Mouse (Mus musculus) heart, adult 8-10 months (tissue): ENCODE measurements at regions not wholly inside any gene's neighbourhood (a gene's known extent, or its start where the extent isn't known, plus 50 kb on each side); places are given as distances from the start of the nearest gene placed in this dataset.
A peak's percentile ranks its signal among the peaks of the same experiment; 100 is the strongest.
"Not testable (repeated sequence)": the region's sequence is repeated elsewhere in the genome, so short reads cannot be mapped to it uniquely, and the experiment has no call there.

ENCODE experiments used
- DNase-seq: peaks from one replicate; pipeline ENCODE4 v3.0.0; 2022; ENCODE audit warnings: low spot score

DNA sequence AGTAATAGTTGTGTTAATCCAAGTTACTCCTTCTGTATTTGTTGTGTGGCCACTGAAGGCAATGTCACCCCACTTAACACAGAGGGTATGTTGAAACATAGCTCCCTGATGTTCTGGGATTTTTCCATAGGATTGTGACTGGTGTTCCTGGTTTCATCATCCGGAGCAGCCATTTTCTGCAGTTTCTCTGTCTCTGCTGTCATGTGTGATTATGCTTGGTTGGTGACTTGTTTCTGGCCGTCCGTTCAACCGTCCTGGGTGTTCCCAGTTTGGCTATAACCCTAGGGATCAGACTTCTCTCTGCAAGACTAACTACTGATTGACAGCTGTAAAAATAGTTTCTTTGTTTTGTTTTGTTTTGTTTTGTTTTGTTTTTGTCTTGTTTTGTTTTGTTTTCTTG lies 98.1 kb upstream of the Rpl34 start:
- DNase-seq, result no peak

DNA sequence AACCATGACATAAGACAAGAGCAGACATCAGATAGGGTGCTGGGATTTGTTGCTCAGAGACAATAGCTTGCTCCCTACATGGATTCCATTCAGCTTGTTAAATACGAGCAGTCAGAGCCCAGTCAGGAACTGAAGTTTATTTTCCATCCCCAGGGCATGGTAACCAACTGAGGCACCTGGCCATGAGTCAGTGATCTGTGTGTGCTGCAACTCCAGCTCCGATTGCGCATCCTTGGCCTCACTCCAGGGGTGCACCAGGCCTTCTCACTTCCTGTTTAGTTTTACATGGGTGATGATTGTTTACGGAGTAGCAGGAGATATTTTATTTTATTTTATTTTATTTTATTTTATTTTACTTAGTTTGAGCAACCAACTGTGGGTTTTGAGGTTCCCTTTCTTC lies 97.7 kb upstream of the Rpl34 start:
- no peak for DNase-seq

DNA sequence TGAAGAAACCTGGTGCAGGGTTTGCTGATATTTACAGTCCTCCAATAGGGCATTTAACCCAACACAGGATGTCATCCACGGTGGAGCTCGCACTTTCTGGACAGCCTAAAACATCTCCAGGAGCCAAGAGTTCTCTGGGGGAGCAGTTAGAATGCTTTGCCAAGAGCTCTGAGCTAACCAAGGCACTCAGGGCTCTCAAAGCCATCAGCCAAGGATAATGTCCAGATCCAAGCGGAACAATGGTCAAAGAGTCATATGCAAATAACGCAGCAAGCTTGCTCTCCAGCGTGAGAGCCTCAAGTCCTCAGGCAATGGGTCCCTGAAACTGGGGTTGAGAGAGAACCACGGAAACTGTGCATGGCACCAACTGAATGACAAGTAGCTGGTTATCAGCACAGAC lies 96.8 kb upstream of the Rpl34 start:
- DNase-seq, result no peak

DNA sequence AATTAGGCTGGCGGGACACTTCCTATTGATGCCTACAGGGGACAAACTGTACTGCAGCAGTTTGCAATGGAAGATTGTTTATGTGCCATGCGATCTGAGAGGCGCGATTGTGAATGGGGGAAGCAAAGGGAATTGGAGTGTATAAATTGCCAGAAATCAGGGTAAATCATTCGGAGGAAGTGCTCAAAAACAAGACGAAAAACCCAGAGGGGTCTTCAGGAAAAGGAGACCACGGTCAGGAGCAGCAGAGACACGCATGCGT lies 89.6 kb upstream of the Rpl34 start:
- DNase-seq, result no peak

DNA sequence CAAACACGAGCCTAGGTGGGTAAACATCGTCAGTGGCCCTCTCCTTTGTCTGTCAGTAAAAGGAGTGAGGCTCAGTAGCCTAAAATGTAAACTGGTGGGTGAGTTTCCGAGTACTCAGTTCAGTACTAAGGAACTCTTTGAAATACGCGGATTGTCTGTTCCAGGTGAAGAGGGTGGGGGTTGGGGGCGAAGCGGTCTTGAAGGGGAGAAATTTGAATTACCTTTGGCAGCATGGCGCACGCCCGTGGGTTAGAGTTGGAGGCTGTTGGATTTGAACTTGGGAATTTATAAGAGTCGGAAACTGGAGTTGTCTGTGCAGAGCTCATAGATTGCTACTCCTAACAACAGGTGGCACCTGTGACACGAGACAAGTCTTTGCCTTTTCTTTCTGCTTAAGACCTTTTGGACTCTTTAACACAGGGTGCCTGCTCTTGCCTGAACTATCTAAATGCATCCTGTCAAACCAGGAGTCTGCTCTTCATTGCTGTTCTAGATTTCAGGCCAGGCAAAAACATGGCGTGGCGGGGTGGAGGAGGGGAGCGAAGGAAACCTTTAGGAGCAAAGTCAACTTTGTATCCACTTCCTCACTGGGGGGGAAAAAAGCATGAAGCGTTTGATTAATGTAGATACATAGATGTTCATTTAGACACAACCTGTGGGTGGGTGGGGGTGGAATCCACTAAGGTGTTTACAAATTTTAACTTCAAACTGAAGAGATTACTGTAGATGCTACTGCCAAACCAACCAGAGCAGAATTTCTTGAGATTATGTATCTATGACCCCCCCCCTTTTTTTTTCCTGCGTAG lies 89.0 kb upstream of the Rpl34 start:
- no peak for DNase-seq

DNA sequence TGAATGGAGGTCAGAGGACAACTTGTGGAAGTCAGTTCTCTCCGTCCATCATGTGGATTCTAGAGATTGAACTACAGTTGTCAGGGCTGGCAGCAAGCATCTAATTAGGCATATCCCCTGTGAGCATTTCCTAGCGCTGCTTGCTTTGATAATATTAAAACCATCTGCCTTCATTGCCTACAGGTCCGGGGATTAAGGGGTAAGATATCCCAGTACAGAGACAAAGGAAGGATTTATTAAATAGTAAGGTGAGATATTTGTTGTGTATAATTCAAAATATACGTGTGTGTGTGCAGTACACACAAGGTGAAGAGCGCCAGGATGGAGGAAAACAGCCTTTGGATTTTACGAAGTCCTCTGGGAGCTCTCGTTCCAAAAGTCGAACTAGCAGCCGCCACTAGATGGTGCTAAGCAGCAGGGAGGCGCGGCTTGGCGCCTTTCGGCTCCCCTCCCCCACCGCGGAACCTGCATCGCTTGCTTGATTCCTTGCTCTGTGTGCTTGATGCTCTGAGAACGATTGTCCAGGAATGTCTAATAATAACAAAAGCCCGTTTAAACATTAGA lies 88.4 kb upstream of the Rpl34 start:
- DNase-seq, result peak; percentile 71

DNA sequence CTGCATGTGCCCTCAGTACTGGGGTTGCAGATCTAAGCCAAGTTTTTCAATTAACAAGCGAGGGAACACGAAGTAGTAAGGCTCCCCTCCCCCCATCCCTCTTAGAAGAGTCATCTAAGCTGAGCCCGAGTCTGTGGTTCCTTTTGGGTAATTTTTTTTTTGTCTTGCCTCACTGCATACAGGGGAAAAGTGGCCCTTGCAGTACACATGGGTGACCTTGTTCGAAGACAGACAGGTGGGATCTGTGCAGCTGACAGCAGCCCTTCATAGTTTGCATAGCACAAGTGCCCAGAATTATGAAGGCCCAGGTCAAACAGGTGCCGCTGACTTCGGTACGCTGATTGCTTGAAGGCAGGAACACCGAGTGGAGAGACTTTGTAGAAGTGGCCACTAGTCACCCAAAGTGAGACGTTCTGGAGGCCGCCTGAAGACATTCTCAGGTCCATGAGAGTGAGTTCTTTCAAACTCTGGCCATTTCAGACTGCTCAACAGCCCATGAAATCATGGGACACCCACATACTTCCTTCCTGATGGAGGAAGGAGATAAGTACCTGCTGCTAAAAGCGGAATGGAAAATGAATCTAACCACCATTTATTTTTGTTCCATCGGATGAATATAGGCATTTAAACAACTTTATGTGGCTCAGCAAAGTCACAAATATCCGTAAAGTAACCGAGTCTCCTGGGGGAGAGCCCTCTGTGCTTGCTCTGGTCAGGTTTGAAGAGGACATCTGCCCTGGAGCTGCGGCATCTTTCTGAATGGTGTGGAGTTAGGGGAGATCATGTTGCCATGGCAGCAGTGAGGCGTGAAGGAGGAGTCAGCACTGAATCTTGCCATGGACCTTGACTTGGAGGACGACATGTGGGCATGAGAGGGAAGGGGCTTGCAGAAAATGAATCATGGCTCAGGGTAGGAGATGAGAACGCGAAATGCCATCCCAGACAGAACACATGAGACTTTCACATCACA lies 79.8 kb upstream of the Rpl34 start:
- no peak for DNase-seq

DNA sequence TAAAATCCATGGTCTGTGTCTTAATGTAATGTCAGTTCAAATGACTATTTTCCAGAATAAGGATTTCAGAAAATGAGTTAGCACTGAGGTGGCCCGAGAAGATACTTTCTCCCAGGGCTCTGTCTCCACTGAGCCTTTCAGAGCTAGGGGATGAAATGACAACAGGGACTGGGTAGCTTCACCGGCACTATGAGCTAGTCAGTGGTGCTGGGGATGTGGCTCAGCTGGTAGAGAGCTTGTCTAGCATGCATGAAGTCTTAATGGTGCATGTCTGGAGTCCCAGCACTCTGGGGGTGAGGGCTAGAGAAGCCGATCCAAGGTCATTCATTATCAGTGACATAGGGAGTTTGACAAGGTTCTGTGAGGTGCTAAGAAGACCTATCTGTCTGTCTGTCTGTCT lies 75.1 kb upstream of the Rpl34 start:
- DNase-seq, result no peak

DNA sequence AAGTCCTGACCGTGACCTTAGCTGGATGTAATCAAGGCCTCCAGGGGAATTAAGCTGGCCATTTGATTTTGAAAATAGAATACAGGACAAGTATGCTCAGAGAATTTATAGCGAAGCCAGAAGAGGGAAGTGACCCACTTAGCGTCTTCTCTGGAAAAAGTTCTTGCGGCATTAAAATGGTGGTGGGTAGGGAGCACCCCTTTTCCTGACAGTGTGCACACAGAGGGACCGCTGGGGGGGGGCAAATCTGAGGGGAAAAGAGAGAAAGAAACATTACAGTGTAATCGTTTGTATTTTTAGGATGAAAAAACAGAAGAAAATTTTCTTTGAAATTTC lies 74.1 kb upstream of the Rpl34 start:
- DNase-seq, result no peak

DNA sequence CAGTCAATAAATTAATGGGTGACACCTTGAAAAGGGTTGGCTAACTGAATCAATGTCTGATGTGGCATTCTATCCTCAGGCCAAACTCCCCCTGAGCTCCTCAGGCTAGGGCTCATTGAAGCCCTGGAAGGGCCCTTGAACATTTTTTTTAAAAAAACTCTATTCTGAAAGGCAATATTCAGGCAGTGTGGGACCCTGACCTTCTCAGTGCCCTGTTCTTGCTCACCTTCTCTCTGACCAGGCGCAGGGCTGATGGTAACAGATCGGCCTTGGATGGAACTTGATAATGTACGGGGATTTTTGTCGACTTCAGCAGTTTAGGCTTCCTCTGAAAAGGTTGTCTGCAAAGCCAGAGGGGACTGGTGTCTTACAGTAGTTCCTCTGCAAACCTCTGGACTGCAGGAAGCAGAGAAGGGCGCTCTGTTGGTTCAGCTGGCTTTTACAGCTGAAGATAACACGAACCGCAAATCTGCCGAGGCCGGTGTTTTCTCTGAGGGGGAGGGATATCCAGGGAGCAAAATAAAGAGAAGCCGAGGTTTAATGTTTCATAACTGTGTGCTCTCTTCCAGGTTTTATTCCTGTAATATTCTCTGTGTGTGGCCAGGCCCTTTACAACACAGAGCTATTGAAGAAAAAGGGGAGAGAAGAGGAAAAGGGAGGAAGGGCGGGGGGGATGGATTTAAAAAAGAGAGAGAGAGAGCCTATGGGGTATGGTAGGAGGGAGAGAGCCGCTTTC lies 73.6 kb upstream of the Rpl34 start:
- DNase-seq, result no peak

DNA sequence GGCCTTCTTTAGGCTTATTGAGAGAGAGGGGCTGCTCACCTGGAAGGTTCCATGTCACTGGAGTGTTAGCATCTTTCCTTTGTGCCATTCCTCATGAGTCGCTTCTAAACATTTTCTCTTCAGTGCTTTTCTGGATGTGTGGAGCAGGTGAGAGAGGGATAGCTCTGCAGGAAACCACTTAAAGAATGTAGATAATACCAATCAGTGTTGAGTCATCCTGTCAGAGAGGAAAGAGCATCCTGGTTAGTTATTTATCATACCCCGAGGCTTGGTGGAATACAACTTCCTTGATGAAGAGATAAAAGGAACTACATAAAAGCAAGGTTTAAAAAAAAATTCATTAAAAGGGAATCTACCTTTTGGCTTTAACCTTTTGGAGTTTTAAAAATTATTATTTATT lies 69.8 kb upstream of the Rpl34 start:
- DNase-seq, result no peak

DNA sequence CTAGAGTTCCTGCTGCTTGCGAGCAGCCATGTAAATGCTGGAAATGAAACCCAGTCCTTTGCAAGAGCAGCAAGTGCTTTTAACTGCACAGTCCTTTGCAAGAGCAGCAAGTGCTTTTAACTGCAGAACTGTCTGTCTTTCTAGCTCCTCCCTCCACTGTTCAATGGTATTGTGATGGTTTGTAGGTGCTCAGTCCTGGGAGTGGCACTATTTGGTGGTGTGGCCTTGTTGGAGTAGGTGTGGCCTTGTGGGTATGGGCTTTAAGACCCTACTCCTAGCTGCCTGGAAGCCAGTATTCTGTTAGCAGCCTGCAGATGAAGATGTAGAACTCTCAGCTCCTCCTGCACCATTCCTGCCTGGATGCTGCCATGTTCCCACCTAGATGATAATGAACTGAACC lies 67.8 kb upstream of the Rpl34 start:
- not testable (repeated sequence) for DNase-seq

DNA sequence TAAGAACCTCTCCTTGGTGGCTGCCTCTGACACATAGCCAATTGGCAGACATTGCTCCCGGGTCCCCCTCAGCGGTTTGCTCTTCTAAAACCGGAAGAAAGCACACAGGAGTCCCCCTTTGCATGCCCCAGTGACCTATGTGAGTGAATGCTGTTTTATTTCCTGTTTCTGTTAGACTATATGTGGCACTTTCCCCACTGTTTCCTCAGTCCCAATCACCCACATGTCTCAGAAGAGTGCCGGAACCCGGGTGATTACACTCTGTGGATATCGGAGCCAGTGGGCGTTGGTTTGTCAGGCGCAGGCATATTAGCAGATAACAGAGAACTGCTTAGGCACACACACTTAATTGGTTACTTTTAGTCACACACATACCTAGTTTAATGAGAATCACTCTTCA lies 66.3 kb upstream of the Rpl34 start:
- DNase-seq, result no peak

DNA sequence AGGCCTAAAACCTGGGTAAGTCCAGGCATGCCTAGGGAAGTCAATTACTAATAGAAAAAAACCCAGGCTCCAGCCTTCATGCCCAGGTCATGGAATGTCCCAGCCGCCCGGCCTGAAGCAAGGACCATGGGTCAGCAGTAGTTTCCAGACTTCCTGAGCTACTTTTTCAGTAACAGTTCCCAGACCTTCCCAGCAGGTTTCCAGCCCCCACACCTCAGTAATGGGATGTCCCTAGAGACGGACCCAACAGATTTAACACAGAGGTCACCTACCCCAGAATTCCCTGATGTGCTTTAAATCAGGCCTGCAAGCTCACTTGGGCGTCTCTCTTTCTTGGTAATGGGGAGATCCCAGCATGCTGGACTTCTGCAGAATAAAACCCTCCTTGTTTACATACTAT lies 65.2 kb upstream of the Rpl34 start:
- no peak for DNase-seq

DNA sequence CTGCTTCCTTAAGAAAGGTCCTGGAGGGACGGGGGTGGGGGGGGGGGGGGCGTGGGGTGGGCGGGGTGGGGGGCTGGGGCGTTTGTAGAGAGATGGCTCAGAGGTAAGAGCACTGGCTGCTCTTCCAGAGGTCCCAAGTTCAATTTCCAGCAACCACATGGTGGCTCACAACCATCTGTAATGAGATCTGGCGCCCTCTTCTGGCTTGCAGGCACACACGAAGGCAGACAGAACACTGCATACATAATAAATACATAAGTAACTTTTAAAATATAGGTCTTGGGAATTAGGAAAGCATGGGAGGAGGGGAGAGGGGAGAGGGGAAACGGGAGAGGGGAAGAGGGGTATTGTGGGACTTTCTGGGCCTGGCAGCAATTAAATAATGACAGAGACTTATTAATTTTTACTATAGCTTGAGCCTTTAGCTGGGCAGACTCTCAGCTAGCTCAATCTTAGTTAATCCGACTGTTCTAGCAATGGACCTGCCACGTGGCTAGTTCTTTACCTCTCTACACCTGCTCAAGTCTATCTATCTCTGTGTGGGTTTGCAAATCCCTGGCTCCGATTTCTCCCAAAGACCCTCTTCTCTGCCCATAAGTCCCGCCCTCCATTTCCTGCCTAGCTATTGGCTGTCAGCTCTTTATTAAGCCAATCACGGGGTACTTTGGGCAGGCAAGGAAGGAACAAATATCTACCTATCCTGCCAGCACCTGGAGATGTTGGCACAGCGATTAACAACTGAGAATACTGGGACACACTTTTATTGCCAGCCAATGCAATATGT lies 64.1 kb upstream of the Rpl34 start:
- no peak for DNase-seq

DNA sequence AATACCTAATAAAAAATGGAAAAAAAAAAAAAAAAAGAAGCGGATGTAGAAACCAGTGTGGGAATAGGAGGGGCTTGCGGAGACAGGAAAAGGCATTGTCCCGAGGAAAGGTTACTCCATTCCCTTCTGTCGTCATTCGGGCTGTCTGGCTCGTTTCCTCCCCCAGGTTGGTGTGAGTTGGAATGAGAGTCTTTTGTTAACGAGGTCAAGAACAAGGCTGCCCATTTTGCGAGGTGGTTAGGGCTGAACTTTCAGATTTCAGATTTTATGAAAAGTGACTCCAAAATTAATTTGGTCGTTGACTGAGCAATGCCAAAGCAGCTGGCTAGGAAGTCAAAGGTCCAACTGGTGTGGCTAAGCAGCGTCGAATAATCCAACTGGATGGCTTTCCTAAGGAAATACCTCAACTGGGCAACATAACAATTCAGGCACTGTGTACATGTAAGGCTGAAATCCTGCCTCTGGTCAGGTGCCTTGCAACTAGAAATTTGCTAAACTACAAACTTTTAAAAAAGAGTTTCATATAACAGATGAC lies 50.6 kb upstream of the Rpl34 start:
- DNase-seq, result no peak
